Mouse (Mus musculus) lung, embryonic 14.5 days (tissue): ENCODE results near the gene Fcer1g. TPM values are rescaled to one million over a fixed set of nuclear protein-coding genes. Genes with fewer than 3 reads are reported as not detected.

ENCODE experiments used
- ATAC-seq: fragments of 200-750 bp; cut with Nextera tagmentation; 2 replicates; pipeline ENCODE4 v1.8.0; 2017; ENCODE audit warnings: mild to moderate bottlenecking, moderate TSS enrichment, moderate library complexity; ENCODE audit not compliant: insufficient read depth
- DNase-seq: peaks from one replicate; pipeline ENCODE4 v3.0.0-alpha.2; 2015
- H3K27ac ChIP-seq: fragments of 300-500 bp; sonication (generic); 2 replicates; pipeline ENCODE4 v1.5.1; 2014; ENCODE audit warnings: low read depth, mild to moderate bottlenecking, moderate library complexity
- H3K27me3 ChIP-seq: fragments of 300-500 bp; sonication (generic); 2 replicates; pipeline ENCODE4 v1.6.1; 2014; ENCODE audit warnings: low read length, control low read depth; ENCODE audit not compliant: insufficient read depth
- H3K36me3 ChIP-seq: fragments of 300-500 bp; sonication (generic); 2 replicates; pipeline ENCODE4 v1.6.1; 2014; ENCODE audit warnings: control low read depth; ENCODE audit not compliant: insufficient read depth
- H3K4me1 ChIP-seq: fragments of 300-500 bp; sonication (generic); 2 replicates; pipeline ENCODE4 v1.6.1; 2014; ENCODE audit warnings: antibody characterized with exemption, control low read depth; ENCODE audit not compliant: insufficient read depth
- H3K4me2 ChIP-seq: fragments of 300-500 bp; sonication (generic); 2 replicates; pipeline ENCODE4 v1.6.1; 2014; ENCODE audit warnings: mild to moderate bottlenecking
- H3K4me3 ChIP-seq: fragments of 300-500 bp; sonication (generic); 2 replicates; pipeline ENCODE4 v1.5.1; 2014; ENCODE audit warnings: low read depth, low read length
- H3K9ac ChIP-seq: fragments of 300-500 bp; sonication (generic); 2 replicates; pipeline ENCODE4 v1.6.1; 2014
- H3K9me3 ChIP-seq: fragments of 300-500 bp; sonication (generic); 2 replicates; pipeline ENCODE4 v1.6.1; 2016; ENCODE audit warnings: low read depth, low read length, control low read depth
- CTCF ChIP-seq: IDR thresholded peaks from 2 replicates; pipeline ENCODE4 v1.5.1; 2016; ENCODE audit warnings: antibody characterized with exemption, low read depth
- WGBS: fragments of 180-500 bp; shearing (Covaris S2); extraction: QIAGEN DNeasy Blood & Tissue Kit; methylation state at CpG from one replicate; pipeline ENCODE4 v1.1.7; 2014; 5-methylcytosine and 5-hydroxymethylcytosine counted together
- polyA plus RNA-seq: library from polyadenylated mRNA; unstranded; fragments of >200 nt; fragmentation: Nextera tagmentation; extraction: Ambion mirVana; gene quantifications from 2 replicates; pipeline ENCODE4 v1.2.1, GENCODE M21; 2014

Fcer1g gene
- polyA plus RNA-seq, 1 experiment from 2014 or later: 44.2 TPM

GRCm38 (mm10) chr1:171183025-171183424 is 51.1 kb downstream of the Fcer1g start:
- Histone ChIP-seq H3K4me2 (no peak overlapping the region), H3K4me3 (no peak overlapping the region), H3K27ac (no peak overlapping the region), H3K27me3 (no peaks in the 10 kb centered on the region), H3K9ac (no peak overlapping the region), H3K9me3 (no peaks in the 10 kb centered on the region), H3K4me1 (no peaks in the 10 kb centered on the region), H3K36me3 (no peaks in the 10 kb centered on the region)
- no peak for ATAC-seq
- 79% methylated on average over 3 of the region's 3 CpGs for WGBS
- no peak for DNase-seq
- TF ChIP-seq CTCF: no peak

Other genes starting within 250 kb of the Fcer1g start
- 0.35 and 0.47 TPM in 2 replicates for gene Fcgr4, start 215.4 kb downstream of the Fcer1g start, polyA plus RNA-seq
- gene Fcgr3, start 169.4 kb downstream of the Fcer1g start, polyA plus RNA-seq: 10.8 and 14.3 TPM in 2 replicates
- gene Cfap126, start 120.4 kb downstream of the Fcer1g start, polyA plus RNA-seq: 2.0 and 2.2 TPM in 2 replicates
- 281 and 304 TPM in 2 replicates for gene Sdhc, start 83.8 kb downstream of the Fcer1g start, polyA plus RNA-seq
- gene Mpz, start 83.7 kb downstream of the Fcer1g start, polyA plus RNA-seq: 0.24 and 0.49 TPM in 2 replicates
- gene Pcp4l1, start 38.1 kb downstream of the Fcer1g start, polyA plus RNA-seq: 5.7 and 6.0 TPM in 2 replicates
- 0.13 and 0.23 TPM in 2 replicates for gene Nr1i3, start 20.4 kb downstream of the Fcer1g start, polyA plus RNA-seq
- 33.7 and 37.9 TPM in 2 replicates for gene Tomm40l, start 11.9 kb downstream of the Fcer1g start, polyA plus RNA-seq
- gene Apoa2, start 9.3 kb downstream of the Fcer1g start, polyA plus RNA-seq: 1.6 and 3.7 TPM in 2 replicates
- gene Adamts4, start 16.1 kb upstream of the Fcer1g start, polyA plus RNA-seq: 6.6 and 7.5 TPM in 2 replicates
- gene Ndufs2, start 17.0 kb upstream of the Fcer1g start, polyA plus RNA-seq: 244 and 250 TPM in 2 replicates
- 80.3 and 94.3 TPM in 2 replicates for gene B4galt3, start 36.0 kb upstream of the Fcer1g start, polyA plus RNA-seq
- 50.9 and 51.7 TPM in 2 replicates for gene Ppox, start 46.8 kb upstream of the Fcer1g start, polyA plus RNA-seq
- gene Usp21, start 53.6 kb upstream of the Fcer1g start, polyA plus RNA-seq: 73.9 and 86.0 TPM in 2 replicates
- 107 and 108 TPM in 2 replicates for gene Ufc1, start 60.7 kb upstream of the Fcer1g start, polyA plus RNA-seq
- 48.8 and 48.9 TPM in 2 replicates for gene Dedd, start 94.8 kb upstream of the Fcer1g start, polyA plus RNA-seq
- 27.5 and 30.1 TPM in 2 replicates for gene Nit1, start 111.3 kb upstream of the Fcer1g start, polyA plus RNA-seq
- gene Pfdn2, start 111.3 kb upstream of the Fcer1g start, polyA plus RNA-seq: 40.0 and 44.5 TPM in 2 replicates
- gene Klhdc9, start 126.4 kb upstream of the Fcer1g start, polyA plus RNA-seq: 1.0 and 1.5 TPM in 2 replicates
- 2.3 and 2.4 TPM in 2 replicates for gene Nectin4, start 135.7 kb upstream of the Fcer1g start, polyA plus RNA-seq
- 0.91 and 1.6 TPM in 2 replicates for gene Arhgap30, start 154.6 kb upstream of the Fcer1g start, polyA plus RNA-seq
- gene Usf1, start 176.9 kb upstream of the Fcer1g start, polyA plus RNA-seq: 81.0 and 81.9 TPM in 2 replicates
- gene Tstd1, start 184.5 kb upstream of the Fcer1g start, polyA plus RNA-seq: 2.0 and 3.4 TPM in 2 replicates
- 83.6 and 91.3 TPM in 2 replicates for gene F11r, start 203.2 kb upstream of the Fcer1g start, polyA plus RNA-seq